Mouse (Mus musculus): ENCODE results near the gene Ifrd2. TPM values are rescaled to one million over a fixed set of nuclear protein-coding genes. Genes with fewer than 3 reads are reported as not detected.
"Not testable (repeated sequence)": the region's sequence is repeated elsewhere in the genome, so short reads cannot be mapped to it uniquely, and the experiment has no call there.

The Ifrd2 gene
- polyA plus RNA-seq, 1 experiment from 2014 or later, result 49.5 TPM

DNA sequence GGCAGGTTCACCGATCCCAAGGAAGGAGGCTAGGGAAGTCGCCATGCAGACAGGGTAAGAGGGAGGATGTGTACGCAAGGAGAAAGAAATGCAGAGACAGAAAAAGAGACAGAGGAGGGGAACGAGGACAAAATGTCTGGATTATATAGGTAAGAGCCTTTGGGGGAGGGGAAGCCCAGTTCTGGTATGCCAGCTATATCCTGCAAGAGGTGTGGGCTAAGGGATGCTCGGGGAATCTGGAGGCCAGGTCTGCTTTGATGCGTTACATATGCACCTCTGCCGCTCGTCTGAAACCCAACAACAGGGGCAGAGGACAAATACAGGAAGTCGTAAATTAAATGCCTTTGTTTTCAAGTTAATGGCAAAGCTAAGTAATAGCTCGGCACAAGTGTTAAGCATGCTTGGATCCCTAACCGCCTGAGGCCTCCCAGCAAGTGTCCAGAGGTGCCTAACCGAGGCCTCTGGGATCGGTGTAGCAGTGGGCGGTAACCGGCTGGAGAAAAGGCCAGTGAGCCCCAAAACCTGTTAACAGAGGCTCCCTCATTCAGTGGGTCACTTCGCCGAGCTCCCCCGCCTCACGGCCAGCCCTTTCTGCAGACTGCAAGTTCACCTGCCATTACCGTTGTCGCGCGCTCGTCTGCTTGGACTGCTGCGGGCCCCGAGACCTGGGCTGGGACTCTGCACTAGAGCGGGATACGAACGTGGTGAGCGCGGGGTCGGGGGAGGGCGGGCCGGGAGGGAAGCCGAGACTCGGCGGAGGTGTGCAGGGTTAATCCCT is 33.7 kb upstream of the Ifrd2 start:
- Histone ChIP-seq H3K4me2 (replicated peaks) (peak overlapping the region; percentile 86), H3K9me3 (no peaks in the 10 kb centered on the region), H3K4me1 (peaks cover 53% of the 10 kb centered on the region), H3K9ac (peak overlapping the region; percentile 67), H3K27me3 (0 out of 2 replicates have a peak, but pooled peaks cover 3% of the 10 kb centered on the region), H3K36me3 (peaks cover 23% of the 10 kb centered on the region), H3K4me3 (peak overlapping the region; percentile 79), H3K27ac (peak overlapping the region; percentile 89)
- WGBS, result 2% methylated on average over 37 of the region's 37 CpGs
- peak; percentile 33 for ATAC-seq (ENCODE audit: low FRiP score, low read depth)

DNA sequence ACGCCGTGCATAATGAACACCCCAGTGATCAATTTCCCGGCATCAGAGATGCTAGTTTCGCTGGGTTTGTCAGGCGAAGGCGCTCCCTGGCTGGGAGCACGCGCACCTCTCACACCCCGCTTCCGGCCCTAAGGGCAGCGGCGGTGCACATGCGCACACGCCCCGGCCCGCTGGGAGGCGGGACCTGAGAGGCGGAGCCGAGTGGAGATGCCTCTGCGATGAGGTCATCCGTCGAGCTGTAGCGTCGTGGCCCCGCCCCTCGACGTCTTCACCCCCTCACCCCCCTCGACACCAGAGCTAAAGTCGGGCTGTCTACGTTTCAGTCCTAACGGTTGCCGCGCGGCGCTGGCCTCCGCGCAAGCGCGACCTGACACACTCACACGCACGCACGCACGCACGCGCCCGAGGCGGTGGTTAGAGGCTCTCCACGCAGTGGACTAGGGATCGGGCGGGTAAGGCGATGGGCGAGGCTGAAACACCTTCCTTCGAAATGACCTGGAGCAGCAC is 33.1 kb upstream of the Ifrd2 start:
- peaks cover 53% of the 10 kb centered on the region for H3K4me1 ChIP-seq
- peaks cover 30% of the 10 kb centered on the region for H3K36me3 ChIP-seq
- no peaks in the 10 kb centered on the region for H3K9me3 ChIP-seq
- H3K9ac ChIP-seq, result peak overlapping the region; percentile 86
- H3K27ac ChIP-seq, result peak overlapping the region; percentile 96
- H3K4me3 ChIP-seq, result peak overlapping the region; percentile 79
- peak overlapping the region; percentile 86 for H3K4me2 ChIP-seq (replicated peaks)
- peak; percentile 94 for ATAC-seq (ENCODE audit: low FRiP score, low read depth)
- H3K27me3 ChIP-seq, result 0 out of 2 replicates have a peak, but pooled peaks cover 3% of the 10 kb centered on the region
- under 1% methylated on average over 53 of the region's 53 CpGs for WGBS

DNA sequence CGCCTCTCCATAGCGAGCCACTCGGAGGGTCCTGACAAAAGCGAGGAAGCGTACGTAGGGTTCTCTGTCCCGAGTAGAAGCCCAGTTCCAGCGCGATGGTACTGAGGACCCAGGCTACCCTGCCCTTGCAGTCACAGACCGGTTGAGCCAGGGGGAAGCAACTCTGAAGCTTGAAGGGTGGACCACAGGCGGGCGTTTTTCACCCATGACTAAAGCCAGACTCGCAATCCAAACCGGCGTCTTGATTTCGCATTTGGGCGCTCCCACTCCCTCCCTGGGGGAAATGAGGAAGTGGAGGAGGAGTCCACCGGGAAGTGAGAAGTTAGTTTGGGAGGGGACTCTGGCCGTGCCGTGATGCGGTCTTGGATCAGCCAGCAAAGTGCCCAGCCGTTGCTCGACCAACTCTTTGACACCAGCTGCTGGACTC is 32.4 kb upstream of the Ifrd2 start:
- peak overlapping the region; percentile 96 for H3K27ac ChIP-seq
- H3K9ac ChIP-seq, result peak overlapping the region; percentile 86
- H3K4me2 ChIP-seq (replicated peaks), result peak overlapping the region; percentile 86
- WGBS, result under 1% methylated on average over 23 of the region's 23 CpGs
- H3K27me3 ChIP-seq, result 0 out of 2 replicates have a peak, but pooled peaks cover 3% of the 10 kb centered on the region
- H3K4me1 ChIP-seq, result peaks cover 53% of the 10 kb centered on the region
- no peak; the same call in 1 of the 2 replicates for ATAC-seq (ENCODE audit: low FRiP score, low read depth)
- H3K36me3 ChIP-seq, result peaks cover 36% of the 10 kb centered on the region
- no peaks in the 10 kb centered on the region for H3K9me3 ChIP-seq
- H3K4me3 ChIP-seq, result peak overlapping the region; percentile 79

DNA sequence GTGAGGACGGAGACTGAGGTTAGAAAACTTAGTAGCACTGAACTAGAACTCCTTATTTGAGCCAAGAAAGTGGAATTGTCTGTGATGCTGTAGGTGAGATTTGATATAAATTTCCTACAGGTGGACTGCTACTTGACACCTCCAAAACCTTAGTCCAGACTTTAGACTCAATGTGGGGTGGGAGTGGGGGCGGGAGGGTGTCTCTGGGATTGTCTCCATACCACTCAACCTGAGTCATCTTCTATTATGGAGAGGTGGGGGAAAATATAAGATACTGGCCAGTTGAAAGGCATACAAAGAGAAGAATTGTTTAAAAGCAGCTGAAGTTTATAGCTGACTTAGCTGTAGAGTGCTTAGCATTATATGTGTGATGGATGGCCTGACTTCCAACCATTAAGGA is 31.7 kb upstream of the Ifrd2 start:
- H3K4me1 ChIP-seq, result peaks cover 46% of the 10 kb centered on the region

DNA sequence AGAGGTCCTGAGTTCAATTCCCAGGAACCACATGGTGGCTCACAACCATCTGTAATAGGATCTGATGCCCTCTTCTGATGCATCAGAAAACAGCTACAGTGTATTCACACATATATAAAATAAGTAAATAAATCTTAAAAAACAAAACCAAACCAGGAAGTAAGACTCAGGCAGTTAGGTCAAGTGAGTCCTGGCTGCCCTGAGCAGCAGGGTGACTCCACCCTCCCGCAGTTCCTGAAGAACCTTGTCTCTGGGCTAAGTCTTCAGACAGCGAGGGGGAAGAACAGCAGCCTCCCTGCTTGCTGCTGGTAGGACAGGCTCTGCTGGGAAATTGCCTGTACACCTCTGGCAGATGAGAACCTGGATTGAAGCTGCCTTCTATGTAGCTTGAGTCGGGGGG is 31.1 kb upstream of the Ifrd2 start:
- H3K27me3 ChIP-seq, result no peaks in the 10 kb centered on the region
- H3K4me2 ChIP-seq (replicated peaks), result peak overlapping the region; percentile 86
- peaks cover 40% of the 10 kb centered on the region for H3K4me1 ChIP-seq
- H3K4me3 ChIP-seq, result peak overlapping the region; percentile 79
- no peak overlapping the region for H3K27ac ChIP-seq
- no peaks in the 10 kb centered on the region for H3K9me3 ChIP-seq
- no peak for ATAC-seq (ENCODE audit: low FRiP score, low read depth)
- H3K9ac ChIP-seq, result peak overlapping the region; percentile 86; the same call in 1 of the 2 replicates
- 74% methylated on average over 3 of the region's 3 CpGs for WGBS
- H3K36me3 ChIP-seq, result peaks cover 49% of the 10 kb centered on the region

More for the DNA sequence above, 31.7 kb upstream of the Ifrd2 start:
- Histone ChIP-seq H3K9me3 (no peaks in the 10 kb centered on the region), H3K4me2 (replicated peaks) (peak overlapping the region; percentile 86), H3K36me3 (peaks cover 43% of the 10 kb centered on the region), H3K4me3 (peak overlapping the region; percentile 79), H3K27ac (peak overlapping the region; percentile 96; the same call in 1 of the 2 replicates), H3K27me3 (no peaks in the 10 kb centered on the region), H3K9ac (peak overlapping the region; percentile 86)
- no peak for ATAC-seq (ENCODE audit: low FRiP score, low read depth)
- 41% methylated on average over 2 of the region's 2 CpGs for WGBS

DNA sequence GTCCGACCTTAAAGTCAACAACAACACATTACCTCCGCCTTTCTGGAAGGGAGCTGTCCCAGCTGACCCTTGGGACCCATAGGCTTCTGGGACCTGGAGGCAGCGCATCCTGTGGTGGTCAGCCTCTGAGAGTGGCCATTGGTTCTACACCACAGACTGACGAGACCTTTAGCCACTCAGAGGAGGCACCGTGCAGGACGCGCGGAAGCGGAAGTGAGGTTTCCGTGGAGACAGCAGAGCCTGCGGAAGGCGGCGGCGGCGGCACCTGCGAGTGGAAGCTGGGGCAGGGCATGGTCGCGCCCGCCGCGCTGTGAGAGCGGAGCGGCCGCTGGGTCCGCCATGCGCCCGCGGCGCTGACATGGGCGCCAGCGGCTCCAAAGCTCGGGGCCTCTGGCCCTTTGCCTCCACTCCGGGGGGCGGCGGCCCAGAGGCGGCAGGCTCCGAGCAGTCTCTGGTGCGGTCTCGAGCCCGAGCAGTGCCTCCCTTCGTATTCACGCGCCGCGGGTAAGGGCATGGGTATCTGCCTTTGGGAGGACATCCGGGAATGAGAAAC is 24.3 kb upstream of the Ifrd2 start, which contains the start of gene Tusc2:
Gene Tusc2 (plus strand): TSS at position 227 of the 553 bp plus-strand sequence.
- Histone ChIP-seq H3K4me1 (peaks cover 35% of the 10 kb centered on the region), H3K4me3 (peak within 1 kb of the TSS; percentile 93), H3K9ac (peak within 1 kb of the TSS; percentile 84), H3K9me3 (no peaks in the 10 kb centered on the region), H3K27ac (peak within 1 kb of the TSS; percentile 55), H3K4me2 (replicated peaks) (peak within 1 kb of the TSS; percentile 87), H3K36me3 (peaks cover 61% of the 10 kb centered on the region), H3K27me3 (no peaks in the 10 kb centered on the region)
- ATAC-seq (ENCODE audit: low FRiP score, low read depth), result peak; percentile 96
- WGBS, result under 1% methylated on average over 42 of the region's 46 CpGs

DNA sequence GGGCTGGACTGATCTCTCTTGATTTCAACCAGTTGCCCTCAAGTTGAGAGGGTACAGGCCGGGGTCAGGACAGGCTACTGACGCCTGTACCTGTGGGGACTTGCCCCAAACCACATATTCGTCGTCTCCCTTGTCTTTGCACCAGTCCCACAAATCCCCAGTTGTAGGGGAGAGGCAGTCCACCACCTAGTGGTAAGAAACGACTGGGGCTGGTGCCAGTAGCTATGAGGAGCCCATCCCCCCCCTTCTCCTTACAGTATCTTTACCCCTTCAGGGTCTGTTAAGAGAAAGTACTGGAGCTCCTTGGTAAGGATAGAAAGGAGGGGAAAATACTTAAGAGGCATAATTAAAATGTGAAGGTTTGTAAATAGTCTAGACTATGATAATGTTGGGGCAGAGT is 21.9 kb upstream of the Ifrd2 start:
- not testable (repeated sequence) for ATAC-seq (ENCODE audit: low FRiP score, low read depth); H3K27ac ChIP-seq
- H3K4me2 ChIP-seq (replicated peaks), result peak overlapping the region; percentile 16; the same call in 1 of the 2 replicates

DNA sequence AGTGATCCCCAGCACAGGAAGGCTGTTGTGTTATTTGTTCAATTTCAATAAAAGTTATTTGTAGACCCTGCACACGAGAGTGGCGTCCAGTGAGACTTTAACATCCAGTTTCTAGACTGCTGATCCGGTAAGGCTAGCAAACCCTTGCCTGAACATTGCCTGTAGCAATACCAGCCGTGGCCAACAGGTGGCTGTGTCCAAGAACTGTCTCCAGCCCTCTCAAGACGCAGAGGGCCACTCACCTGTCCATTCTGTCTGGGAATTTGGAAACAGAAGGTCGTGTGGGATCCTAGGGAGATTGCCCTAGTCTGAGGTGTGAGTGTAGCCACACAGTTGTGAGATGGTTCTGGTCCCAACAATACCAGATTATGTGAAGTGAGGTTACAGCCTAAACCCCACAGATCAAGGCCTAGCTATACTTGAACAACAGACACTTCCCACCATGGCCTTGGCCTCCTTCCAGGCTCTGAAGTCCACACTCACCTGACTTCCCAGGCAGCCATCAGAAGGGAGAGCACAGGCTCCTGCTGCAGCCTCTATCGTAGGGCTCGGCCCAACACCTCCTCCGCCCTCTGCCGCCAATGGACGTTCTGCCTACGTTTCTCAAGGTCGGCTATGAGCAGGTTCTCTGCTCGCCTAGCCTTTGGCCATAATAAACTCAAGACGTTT is 21.3 kb upstream of the Ifrd2 start:
- H3K4me2 ChIP-seq (replicated peaks), result no peak overlapping the region

More for the DNA sequence above, 21.9 kb upstream of the Ifrd2 start:
- Histone ChIP-seq H3K4me1 (peaks cover 48% of the 10 kb centered on the region), H3K36me3 (peaks cover 40% of the 10 kb centered on the region)
- 46% methylated on average over 5 of the region's 5 CpGs for WGBS
- not testable (repeated sequence) for H3K9me3 ChIP-seq, H3K27me3 ChIP-seq, H3K9ac ChIP-seq, H3K4me3 ChIP-seq

DNA sequence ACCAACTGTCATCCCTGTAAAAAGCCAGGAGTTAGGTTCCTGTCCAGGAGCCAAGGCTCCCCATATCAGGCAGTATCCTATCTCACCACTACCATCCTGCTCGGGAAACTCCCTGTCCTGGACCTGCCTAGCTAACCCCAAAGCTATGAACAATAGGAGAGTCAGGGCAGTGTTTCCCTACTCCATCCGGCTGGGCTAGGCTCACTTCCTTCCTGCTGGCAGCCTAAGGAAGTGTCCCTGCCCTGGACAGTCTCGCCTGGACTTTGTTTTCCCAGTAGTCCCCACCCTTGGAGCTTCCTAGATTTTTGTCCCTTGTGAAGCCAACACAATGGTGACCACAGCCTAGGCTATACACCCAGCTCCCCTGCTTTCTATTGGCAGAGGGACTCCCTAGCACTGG is 20.6 kb upstream of the Ifrd2 start:
- Histone ChIP-seq H3K4me3 (no peak overlapping the region), H3K9ac (no peak overlapping the region), H3K9me3 (no peaks in the 10 kb centered on the region), H3K4me2 (replicated peaks) (peak overlapping the region; percentile 89; the same call in 1 of the 2 replicates), H3K4me1 (peaks cover 61% of the 10 kb centered on the region), H3K27me3 (no peaks in the 10 kb centered on the region), H3K27ac (peak overlapping the region; percentile 15; the same call in 1 of the 2 replicates), H3K36me3 (peaks cover 40% of the 10 kb centered on the region)
- ATAC-seq (ENCODE audit: low FRiP score, low read depth), result no peak
- WGBS, result 75% methylated on average over 3 of the region's 3 CpGs

More for the DNA sequence above, 21.3 kb upstream of the Ifrd2 start:
- Histone ChIP-seq H3K27ac (0 out of 2 replicates have a peak overlapping the region, but pooled peaks have one; percentile 6), H3K36me3 (peaks cover 40% of the 10 kb centered on the region), H3K9ac (no peak overlapping the region), H3K9me3 (no peaks in the 10 kb centered on the region), H3K4me3 (peak overlapping the region; percentile 15), H3K4me1 (peaks cover 54% of the 10 kb centered on the region), H3K27me3 (no peaks in the 10 kb centered on the region)
- no peak for ATAC-seq (ENCODE audit: low FRiP score, low read depth)
- 56% methylated on average over 15 of the region's 15 CpGs for WGBS

DNA sequence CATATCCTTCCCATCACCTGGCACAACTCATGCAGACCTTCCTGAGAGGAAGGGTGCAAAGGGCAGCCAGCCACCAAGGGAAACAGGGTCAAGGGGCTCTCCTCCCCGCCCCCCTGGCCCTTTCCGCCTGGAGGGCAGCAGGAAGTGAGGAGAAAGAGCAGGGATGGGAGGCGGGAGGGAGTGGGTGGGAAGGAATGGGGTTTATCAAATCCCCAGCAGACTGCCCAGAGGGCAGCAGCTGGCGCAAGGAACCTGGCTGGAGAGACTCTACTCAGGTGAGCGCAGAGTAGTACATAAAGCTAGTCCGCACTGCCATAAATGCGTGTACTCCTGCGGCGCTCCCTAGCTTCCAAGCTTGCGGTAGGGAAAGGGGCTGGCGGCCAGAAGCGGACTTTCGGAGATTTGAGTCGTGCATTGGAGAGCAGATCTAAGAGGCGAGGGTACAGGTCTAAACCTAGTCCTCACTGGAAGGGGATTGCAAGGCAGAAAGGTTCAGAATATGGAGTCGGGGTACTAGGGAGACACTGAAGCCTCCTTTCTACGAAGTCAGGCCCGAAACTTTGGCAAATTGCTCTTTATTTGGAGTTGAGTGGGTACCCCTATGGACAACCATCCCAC is 19.6 kb upstream of the Ifrd2 start, which contains the start of gene Hyal2:
Gene Hyal2 (plus strand): TSS at position 244 of the 618 bp plus-strand sequence.
- 8% methylated on average over 18 of the region's 18 CpGs for whole genome bisulfite sequencing
- Histone ChIP-seq H3K27me3 (no peaks in the 10 kb centered on the region), H3K4me3 (peak within 1 kb of the TSS; percentile 73), H3K36me3 (peaks cover 44% of the 10 kb centered on the region), H3K9me3 (no peaks in the 10 kb centered on the region), H3K27ac (peak within 1 kb of the TSS; percentile 89), H3K9ac (peak within 1 kb of the TSS; percentile 83), H3K4me2 (replicated peaks) (peak within 1 kb of the TSS; percentile 89), H3K4me1 (peaks cover 59% of the 10 kb centered on the region)
- no peak for ATAC-seq (ENCODE audit: low FRiP score, low read depth)

Measured in limb, embryonic 13.5 days (tissue).